In the genomic region with DNA sequence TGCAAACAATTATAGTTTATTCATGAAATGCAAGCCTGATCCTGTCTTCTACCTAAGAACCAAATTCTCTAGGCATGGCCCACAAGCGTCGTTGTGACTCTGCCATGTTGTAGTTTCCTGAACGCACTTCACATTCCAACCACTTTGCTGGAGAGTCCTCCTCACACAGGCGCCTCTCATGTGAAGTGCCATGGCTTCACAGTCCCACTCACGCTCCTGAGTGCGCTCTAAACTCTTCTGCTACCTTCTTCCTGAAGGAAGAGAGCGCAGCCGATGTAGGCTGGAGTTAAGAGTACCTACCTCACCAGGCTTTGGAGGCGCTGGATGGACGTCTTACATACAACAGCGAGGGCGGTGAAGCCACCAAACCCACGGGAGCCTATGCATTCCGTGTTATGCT, we compare ENCODE assay signal across 13 mouse cellular contexts.
DNase-seq lines count a peak whose midpoint lies in the region; ATAC-seq lines count a peak whose summit lies in the region.
"Had no signal": no experiment of that assay in that cellular context is flagged by ENCODE, and none has a peak within 500 bp of the region (broad histone marks: within the 10 kb centered on the region; RNA-seq: fewer than 3 reads in every experiment).

No protein-coding gene starts in this region.

- 77% methylated on average over 14 of the region's 14 CpGs for WGBS in heart, embryonic 13.5 days
- WGBS in embryonic facial prominence, embryonic 14.5 days = 87% methylated on average over 14 of the region's 14 CpGs
- WGBS in neural tube, embryonic 15.5 days = 94% methylated on average over 14 of the region's 14 CpGs

- H3K27ac ChIP-seq in heart, embryonic 13.5 days (replicated peaks) = peak overlapping the region; percentile 54
- H3K27ac ChIP-seq in embryonic facial prominence, embryonic 14.5 days (replicated peaks; ENCODE audit: low read depth, low read length) = no peak overlapping the region
- H3K27ac ChIP-seq in neural tube, embryonic 15.5 days (replicated peaks) = no peak overlapping the region
- H3K27ac ChIP-seq: embryonic facial prominence, embryonic 15.5 days; hindbrain, embryonic 15.5 days; midbrain, embryonic 10.5 days had no signal

- no peak for DNase-seq in heart, postnatal 4 days
- DNase-seq in 416B (ENCODE audit: low read depth) = peak; percentile 35
- DNase-seq in embryonic facial prominence, embryonic 14.5 days (ENCODE audit: low spot score) = peak; percentile 39
- DNase-seq in lung, postnatal 14 days = peak; percentile 62
- no peak for DNase-seq in layer of hippocampus, adult 9-11 months
- DNase-seq: cerebellum, adult 18-20 months; retina, postnatal 1 day had no signal

- no peak overlapping the region for H3K9ac ChIP-seq in heart, embryonic 13.5 days
- H3K9ac ChIP-seq in embryonic facial prominence, embryonic 14.5 days (ENCODE audit: low read depth, low read length) = no peak overlapping the region
- H3K9ac ChIP-seq in neural tube, embryonic 15.5 days (replicated peaks) = no peak overlapping the region
- H3K9ac ChIP-seq: embryonic facial prominence, embryonic 15.5 days; hindbrain, embryonic 15.5 days had no signal

- no peaks in the 10 kb centered on the region for H3K9me3 ChIP-seq in heart, embryonic 13.5 days
- H3K9me3 ChIP-seq in embryonic facial prominence, embryonic 14.5 days (ENCODE audit: control insufficient read depth, low read length) = no peaks in the 10 kb centered on the region
- H3K9me3 ChIP-seq in neural tube, embryonic 15.5 days (replicated peaks) = no peaks in the 10 kb centered on the region
- H3K9me3 ChIP-seq: embryonic facial prominence, embryonic 15.5 days; G1E; hindbrain, embryonic 15.5 days; midbrain, embryonic 10.5 days had no signal

- ATAC-seq in heart, embryonic 13.5 days (ENCODE audit: extremely low read depth, insufficient number of reproducible peaks, low FRiP score, low TSS enrichment) = no peak
- ATAC-seq in embryonic facial prominence, embryonic 14.5 days (ENCODE audit: low read depth) = no peak
- ATAC-seq in neural tube, embryonic 15.5 days (ENCODE audit: low FRiP score) = no peak

- H3K27me3 ChIP-seq in heart, embryonic 13.5 days (replicated peaks) = no peaks in the 10 kb centered on the region
- no peaks in the 10 kb centered on the region for H3K27me3 ChIP-seq in embryonic facial prominence, embryonic 14.5 days (replicated peaks; ENCODE audit: control insufficient read depth, insufficient read depth, low read length)
- no peaks in the 10 kb centered on the region for H3K27me3 ChIP-seq in neural tube, embryonic 15.5 days (replicated peaks)
- H3K27me3 ChIP-seq: embryonic facial prominence, embryonic 15.5 days; hindbrain, embryonic 15.5 days had no signal

- H3K4me2 ChIP-seq in heart, embryonic 13.5 days = no peak overlapping the region
- no peak overlapping the region for H3K4me2 ChIP-seq in embryonic facial prominence, embryonic 14.5 days (ENCODE audit: low read depth, low read length)
- H3K4me2 ChIP-seq in neural tube, embryonic 15.5 days = no peak overlapping the region
- H3K4me2 ChIP-seq: embryonic facial prominence, embryonic 15.5 days; hindbrain, embryonic 15.5 days had no signal

- H3K36me3 ChIP-seq in heart, embryonic 13.5 days = peaks cover 5% of the 10 kb centered on the region
- H3K36me3 ChIP-seq in embryonic facial prominence, embryonic 14.5 days (ENCODE audit: control insufficient read depth, insufficient read depth, low read length) = no peaks in the 10 kb centered on the region
- H3K36me3 ChIP-seq in neural tube, embryonic 15.5 days = no peaks in the 10 kb centered on the region; the same call in 1 of the 2 replicates
- H3K36me3 ChIP-seq: embryonic facial prominence, embryonic 15.5 days had no signal

- H3K4me1 ChIP-seq in heart, embryonic 13.5 days = peaks cover 27% of the 10 kb centered on the region
- H3K4me1 ChIP-seq in embryonic facial prominence, embryonic 14.5 days (ENCODE audit: control insufficient read depth, insufficient read depth, low read length) = no peaks in the 10 kb centered on the region
- no peaks in the 10 kb centered on the region for H3K4me1 ChIP-seq in neural tube, embryonic 15.5 days
- H3K4me1 ChIP-seq: embryonic facial prominence, embryonic 15.5 days; hindbrain, embryonic 15.5 days; midbrain, embryonic 10.5 days had no signal

- no peak overlapping the region for H3K4me3 ChIP-seq in heart, embryonic 13.5 days
- no peak overlapping the region for H3K4me3 ChIP-seq in embryonic facial prominence, embryonic 14.5 days (ENCODE audit: low read depth, low read length)
- no peak overlapping the region for H3K4me3 ChIP-seq in neural tube, embryonic 15.5 days (replicated peaks)
- H3K4me3 ChIP-seq: embryonic facial prominence, embryonic 15.5 days; hindbrain, embryonic 15.5 days; midbrain, embryonic 10.5 days had no signal

Comparison
In these comparisons a context has a peak if more than half of its experiments do, and no peak if none do; other contexts are left out.
1. DNase-seq: peak in 416B (single experiment), embryonic facial prominence, embryonic 14.5 days (single experiment) and lung, postnatal 14 days (single experiment); none in heart, postnatal 4 days (single experiment) and layer of hippocampus, adult 9-11 months (single experiment).